Mouse (Mus musculus): ENCODE data around the gene Rgs6. TPM values are rescaled to one million over a fixed set of nuclear protein-coding genes. Genes with fewer than 3 reads are reported as not detected.
A peak's percentile ranks its signal among the peaks of the same experiment; 100 is the strongest.

Rgs6 gene
- total and polyA plus RNA-seq, 2 experiments: 0.09 TPM; not detected in 1

DNA sequence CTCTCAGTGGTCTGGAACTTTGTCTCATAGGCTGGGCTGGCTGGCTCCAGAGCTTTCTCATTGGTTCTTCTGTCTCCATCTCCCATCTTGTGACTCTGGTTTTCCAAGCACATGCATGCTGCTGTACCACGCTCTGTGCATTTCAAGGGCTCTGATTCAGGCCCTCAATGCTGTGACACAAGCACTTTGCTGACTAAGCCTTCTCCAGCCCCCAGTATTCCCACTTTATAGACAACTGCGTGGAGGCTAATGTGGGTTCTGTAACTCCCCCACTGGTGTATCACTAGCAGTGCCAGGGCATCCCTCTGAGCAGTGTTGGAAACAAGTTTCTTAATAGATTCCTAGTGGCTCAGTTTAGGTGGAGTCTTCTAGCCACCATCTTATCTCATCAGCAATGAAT lies 174.0 kb downstream of the Rgs6 start:
- DNase-seq (ENCODE audit: extremely low read depth, low read depth, low spot score): no peak
- TF ChIP-seq POLR2A (IDR thresholded peaks at IDR 0.05; ENCODE audit: extremely low read depth, insufficient read depth, low read length) (no peak), CTCF (IDR thresholded peaks at IDR 0.05; ENCODE audit: low read depth, low read length) (no peak)
- Histone ChIP-seq H3K9ac (ENCODE audit: low read depth, low read length) (no peak overlapping the region), H3K4me1 (ENCODE audit: control insufficient read depth, insufficient read depth, low read length) (peaks cover 5% of the 10 kb centered on the region), H3K36me3 (ENCODE audit: control insufficient read depth, insufficient read depth, low read length) (no peaks in the 10 kb centered on the region), H3K27ac (replicated peaks; ENCODE audit: insufficient read depth, low read depth, low read length) (no peak overlapping the region), H3K79me2 (ENCODE audit: control insufficient read depth, insufficient read depth, low read length) (no peaks in the 10 kb centered on the region), H3K4me3 (ENCODE audit: insufficient read depth, low read depth, low read length) (no peak overlapping the region), H3K27me3 (ENCODE audit: control insufficient read depth, insufficient read depth, low read length) (no peaks in the 10 kb centered on the region)
- 97% methylated on average over 2 of the region's 2 CpGs for WGBS

GRCm38 (mm10) chr12:82768726-82769125 lies 180.6 kb downstream of the Rgs6 start:
- TF ChIP-seq CTCF (IDR thresholded peaks at IDR 0.05; ENCODE audit: low read depth, low read length): no peak
- TF ChIP-seq POLR2A (IDR thresholded peaks at IDR 0.05; ENCODE audit: extremely low read depth, insufficient read depth, low read length): no peak
- H3K27me3 ChIP-seq (ENCODE audit: control insufficient read depth, insufficient read depth, low read length): no peaks in the 10 kb centered on the region
- DNase-seq (ENCODE audit: extremely low read depth, low read depth, low spot score): no peak
- WGBS: 84% methylated on average over 3 of the region's 3 CpGs
- no peak overlapping the region for H3K4me3 ChIP-seq (ENCODE audit: insufficient read depth, low read depth, low read length)
- H3K4me1 ChIP-seq (ENCODE audit: control insufficient read depth, insufficient read depth, low read length): no peaks in the 10 kb centered on the region
- H3K79me2 ChIP-seq (ENCODE audit: control insufficient read depth, insufficient read depth, low read length): no peaks in the 10 kb centered on the region
- no peak overlapping the region for H3K27ac ChIP-seq (replicated peaks; ENCODE audit: insufficient read depth, low read depth, low read length)
- no peak overlapping the region for H3K9ac ChIP-seq (ENCODE audit: low read depth, low read length)
- no peaks in the 10 kb centered on the region for H3K36me3 ChIP-seq (ENCODE audit: control insufficient read depth, insufficient read depth, low read length)

- H3K79me2 ChIP-seq (ENCODE audit: control insufficient read depth, insufficient read depth, low read length): no peaks in the 10 kb centered on the region
- H3K4me1 ChIP-seq (ENCODE audit: control insufficient read depth, insufficient read depth, low read length): no peaks in the 10 kb centered on the region
- peak; percentile 4 for DNase-seq (ENCODE audit: extremely low read depth, low read depth, low spot score)
- no peaks in the 10 kb centered on the region for H3K27me3 ChIP-seq (ENCODE audit: control insufficient read depth, insufficient read depth, low read length)
- no peak overlapping the region for H3K27ac ChIP-seq (replicated peaks; ENCODE audit: insufficient read depth, low read depth, low read length)
- H3K36me3 ChIP-seq (ENCODE audit: control insufficient read depth, insufficient read depth, low read length): no peaks in the 10 kb centered on the region
- H3K4me3 ChIP-seq (ENCODE audit: insufficient read depth, low read depth, low read length): no peak overlapping the region
- WGBS: 98% methylated on average over 2 of the region's 2 CpGs
- H3K9ac ChIP-seq (ENCODE audit: low read depth, low read length): no peak overlapping the region
- TF ChIP-seq POLR2A (IDR thresholded peaks at IDR 0.05; ENCODE audit: extremely low read depth, insufficient read depth, low read length): no peak
- TF ChIP-seq CTCF (IDR thresholded peaks at IDR 0.05; ENCODE audit: low read depth, low read length): peak; percentile 37; the same call in 1 of the 2 replicates
These were observed 184.1 kb downstream of the Rgs6 start for GRCm38 (mm10) chr12:82772215-82772614.

GRCm38 (mm10) chr12:82774576-82774975 lies 186.5 kb downstream of the Rgs6 start:
- H3K27me3 ChIP-seq (ENCODE audit: control insufficient read depth, insufficient read depth, low read length): no peaks in the 10 kb centered on the region
- no peaks in the 10 kb centered on the region for H3K79me2 ChIP-seq (ENCODE audit: control insufficient read depth, insufficient read depth, low read length)
- DNase-seq (ENCODE audit: extremely low read depth, low read depth, low spot score): no peak
- TF ChIP-seq POLR2A (IDR thresholded peaks at IDR 0.05; ENCODE audit: extremely low read depth, insufficient read depth, low read length) (no peak), CTCF (IDR thresholded peaks at IDR 0.05; ENCODE audit: low read depth, low read length) (no peak)
- 86% methylated on average over 7 of the region's 7 CpGs for WGBS
- H3K27ac ChIP-seq (replicated peaks; ENCODE audit: insufficient read depth, low read depth, low read length): no peak overlapping the region
- H3K4me1 ChIP-seq (ENCODE audit: control insufficient read depth, insufficient read depth, low read length): no peaks in the 10 kb centered on the region
- no peaks in the 10 kb centered on the region for H3K36me3 ChIP-seq (ENCODE audit: control insufficient read depth, insufficient read depth, low read length)
- H3K4me3 ChIP-seq (ENCODE audit: insufficient read depth, low read depth, low read length): no peak overlapping the region
- no peak overlapping the region for H3K9ac ChIP-seq (ENCODE audit: low read depth, low read length)

- no peak for DNase-seq (ENCODE audit: extremely low read depth, low read depth, low spot score)
- Histone ChIP-seq H3K79me2 (ENCODE audit: control insufficient read depth, insufficient read depth, low read length) (no peaks in the 10 kb centered on the region), H3K36me3 (ENCODE audit: control insufficient read depth, insufficient read depth, low read length) (no peaks in the 10 kb centered on the region), H3K9ac (ENCODE audit: low read depth, low read length) (no peak overlapping the region), H3K4me1 (ENCODE audit: control insufficient read depth, insufficient read depth, low read length) (no peaks in the 10 kb centered on the region), H3K27ac (replicated peaks; ENCODE audit: insufficient read depth, low read depth, low read length) (no peak overlapping the region), H3K4me3 (ENCODE audit: insufficient read depth, low read depth, low read length) (no peak overlapping the region), H3K27me3 (ENCODE audit: control insufficient read depth, insufficient read depth, low read length) (no peaks in the 10 kb centered on the region)
- 86% methylated on average over 4 of the region's 4 CpGs for WGBS
- TF ChIP-seq CTCF (IDR thresholded peaks at IDR 0.05; ENCODE audit: low read depth, low read length) (no peak), POLR2A (IDR thresholded peaks at IDR 0.05; ENCODE audit: extremely low read depth, insufficient read depth, low read length) (no peak)
These were observed 188.6 kb downstream of the Rgs6 start for GRCm38 (mm10) chr12:82776686-82777085.

GRCm38 (mm10) chr12:82780936-82781335 lies 192.8 kb downstream of the Rgs6 start:
- Histone ChIP-seq H3K27me3 (ENCODE audit: control insufficient read depth, insufficient read depth, low read length) (no peaks in the 10 kb centered on the region), H3K9ac (ENCODE audit: low read depth, low read length) (no peak overlapping the region), H3K27ac (replicated peaks; ENCODE audit: insufficient read depth, low read depth, low read length) (no peak overlapping the region), H3K4me3 (ENCODE audit: insufficient read depth, low read depth, low read length) (no peak overlapping the region), H3K4me1 (ENCODE audit: control insufficient read depth, insufficient read depth, low read length) (no peaks in the 10 kb centered on the region), H3K79me2 (ENCODE audit: control insufficient read depth, insufficient read depth, low read length) (no peaks in the 10 kb centered on the region), H3K36me3 (ENCODE audit: control insufficient read depth, insufficient read depth, low read length) (no peaks in the 10 kb centered on the region)
- 87% methylated on average over 5 of the region's 5 CpGs for WGBS
- DNase-seq (ENCODE audit: extremely low read depth, low read depth, low spot score): no peak
- TF ChIP-seq CTCF (IDR thresholded peaks at IDR 0.05; ENCODE audit: low read depth, low read length) (no peak), POLR2A (IDR thresholded peaks at IDR 0.05; ENCODE audit: extremely low read depth, insufficient read depth, low read length) (no peak)
